Mouse (Mus musculus): ENCODE measurements around the gene Ggnbp2. TPM values are rescaled to one million over a fixed set of nuclear protein-coding genes. Genes with fewer than 3 reads are reported as not detected.

The Ggnbp2 gene
- polyA plus RNA-seq, 1 experiment from 2014 or later, result 48.4 TPM

DNA sequence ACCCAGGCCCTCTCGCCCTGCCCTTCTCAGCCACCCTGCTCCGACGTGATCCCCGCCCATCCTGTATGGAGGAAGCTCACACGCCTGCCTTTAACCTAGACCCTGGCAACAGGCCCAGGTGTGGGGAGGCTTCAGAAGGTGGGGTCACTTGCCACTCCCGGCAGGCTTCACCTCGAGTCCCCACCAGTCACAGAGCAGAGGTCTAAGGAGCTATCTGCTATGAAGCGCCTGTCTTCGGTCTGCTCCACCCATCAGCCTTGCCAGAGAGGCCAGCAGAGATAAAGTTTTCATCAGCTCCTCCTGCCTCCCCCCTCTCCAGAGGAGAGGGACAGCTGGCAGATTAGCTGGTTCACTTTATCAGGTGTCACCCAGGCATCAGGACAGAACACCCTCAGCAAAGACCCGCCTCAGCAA is 47.1 kb downstream of the Ggnbp2 start:
- Histone ChIP-seq H3K27me3 (ENCODE audit: control insufficient read depth, insufficient read depth, low read depth, low read length) (no peaks in the 10 kb centered on the region), H3K36me3 (ENCODE audit: control insufficient read depth, insufficient read depth) (peaks cover 39% of the 10 kb centered on the region), H3K9me3 (replicated peaks; ENCODE audit: control insufficient read depth, low read length) (no peaks in the 10 kb centered on the region), H3K9ac (ENCODE audit: low read depth, low read length) (peak overlapping the region; percentile 95), H3K4me3 (ENCODE audit: low read depth, low read length) (peak overlapping the region; percentile 89), H3K4me1 (ENCODE audit: control insufficient read depth, low read depth, low read length) (peaks cover 47% of the 10 kb centered on the region), H3K27ac (ENCODE audit: low read length) (peak overlapping the region; percentile 98), H3K4me2 (ENCODE audit: low read depth, low read length) (peak overlapping the region; percentile 96)
- peak; percentile 83 for ATAC-seq (ENCODE audit: low read depth)
- WGBS (ENCODE audit: insufficient replicate concordance), result 22% methylated on average over 10 of the region's 10 CpGs

GRCm38 (mm10) chr11:84822487-84822886 is 48.1 kb downstream of the Ggnbp2 start:
- H3K9me3 ChIP-seq (replicated peaks; ENCODE audit: control insufficient read depth, low read length), result no peaks in the 10 kb centered on the region
- peak overlapping the region; percentile 96 for H3K4me2 ChIP-seq (ENCODE audit: low read depth, low read length)
- H3K4me3 ChIP-seq (ENCODE audit: low read depth, low read length), result peak overlapping the region; percentile 77
- H3K27ac ChIP-seq (ENCODE audit: low read length), result peak overlapping the region; percentile 98
- H3K36me3 ChIP-seq (ENCODE audit: control insufficient read depth, insufficient read depth), result peaks cover 46% of the 10 kb centered on the region
- 39% methylated on average over 5 of the region's 5 CpGs for WGBS (ENCODE audit: insufficient replicate concordance)
- peak; percentile 40 for ATAC-seq (ENCODE audit: low read depth)
- peak overlapping the region; percentile 90 for H3K9ac ChIP-seq (ENCODE audit: low read depth, low read length)
- no peaks in the 10 kb centered on the region for H3K27me3 ChIP-seq (ENCODE audit: control insufficient read depth, insufficient read depth, low read depth, low read length)
- H3K4me1 ChIP-seq (ENCODE audit: control insufficient read depth, low read depth, low read length), result peaks cover 54% of the 10 kb centered on the region

DNA sequence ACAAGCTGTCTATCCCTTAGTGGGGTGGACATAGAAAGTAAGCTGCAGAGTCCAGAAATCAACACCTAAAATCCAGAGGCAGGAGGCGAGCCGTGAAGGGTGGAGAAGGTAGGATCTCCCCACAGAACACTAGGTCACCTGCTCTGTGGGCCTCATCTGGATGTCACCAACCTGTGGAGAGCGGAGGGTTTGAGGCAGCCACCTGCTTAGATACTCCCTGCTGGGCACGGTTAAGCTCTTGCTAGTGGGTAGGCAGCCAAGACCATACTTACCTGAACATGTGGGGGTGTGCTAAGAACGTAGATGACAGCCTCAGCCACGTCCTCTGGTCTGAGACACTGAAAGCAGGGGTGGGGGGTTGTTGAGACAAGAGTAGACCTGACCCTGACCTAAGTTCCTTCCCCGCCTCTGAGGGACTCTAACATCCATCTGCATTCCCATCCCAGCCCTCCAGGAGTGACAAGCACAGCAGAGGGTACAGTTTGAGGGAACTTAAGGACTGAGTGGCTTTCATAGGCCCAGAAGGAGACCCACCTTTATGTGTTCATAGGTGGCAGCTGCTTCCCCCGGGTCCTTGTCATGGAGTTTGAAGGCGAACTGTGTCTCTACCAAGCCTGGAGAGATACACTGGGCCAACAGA is 49.4 kb downstream of the Ggnbp2 start:
- H3K9me3 ChIP-seq (replicated peaks; ENCODE audit: control insufficient read depth, low read length), result no peaks in the 10 kb centered on the region
- 82% methylated on average over 9 of the region's 9 CpGs for WGBS (ENCODE audit: insufficient replicate concordance)
- H3K4me2 ChIP-seq (ENCODE audit: low read depth, low read length), result peak overlapping the region; percentile 96
- H3K27me3 ChIP-seq (ENCODE audit: control insufficient read depth, insufficient read depth, low read depth, low read length), result no peaks in the 10 kb centered on the region
- peak overlapping the region; percentile 90 for H3K9ac ChIP-seq (ENCODE audit: low read depth, low read length)
- peak overlapping the region; percentile 98 for H3K27ac ChIP-seq (ENCODE audit: low read length)
- no peak for ATAC-seq (ENCODE audit: low read depth)
- H3K36me3 ChIP-seq (ENCODE audit: control insufficient read depth, insufficient read depth), result peaks cover 49% of the 10 kb centered on the region
- H3K4me3 ChIP-seq (ENCODE audit: low read depth, low read length), result peak overlapping the region; percentile 77
- H3K4me1 ChIP-seq (ENCODE audit: control insufficient read depth, low read depth, low read length), result peaks cover 54% of the 10 kb centered on the region

GRCm38 (mm10) chr11:84818961-84819692 is 51.5 kb downstream of the Ggnbp2 start, which contains the start of gene Mrm1:
Mrm1 (minus strand) TSS chr11:84819515.
- H3K27me3 ChIP-seq (ENCODE audit: control insufficient read depth, insufficient read depth, low read depth, low read length), result no peaks in the 10 kb centered on the region
- peak within 1 kb of the TSS; percentile 98 for H3K27ac ChIP-seq (ENCODE audit: low read length)
- peak within 1 kb of the TSS; percentile 90 for H3K9ac ChIP-seq (ENCODE audit: low read depth, low read length)
- peak; percentile 61 for ATAC-seq (ENCODE audit: low read depth)
- H3K4me3 ChIP-seq (ENCODE audit: low read depth, low read length), result peak within 1 kb of the TSS; percentile 77
- peaks cover 38% of the 10 kb centered on the region for H3K36me3 ChIP-seq (ENCODE audit: control insufficient read depth, insufficient read depth)
- peak within 1 kb of the TSS; percentile 96 for H3K4me2 ChIP-seq (ENCODE audit: low read depth, low read length)
- H3K4me1 ChIP-seq (ENCODE audit: control insufficient read depth, low read depth, low read length), result peaks cover 42% of the 10 kb centered on the region
- no peaks in the 10 kb centered on the region for H3K9me3 ChIP-seq (replicated peaks; ENCODE audit: control insufficient read depth, low read length)
- WGBS (ENCODE audit: insufficient replicate concordance), result under 1% methylated on average over 55 of the region's 55 CpGs

- no peaks in the 10 kb centered on the region for H3K9me3 ChIP-seq (replicated peaks; ENCODE audit: control insufficient read depth, low read length)
- ATAC-seq (ENCODE audit: low read depth), result peak; percentile 40
- peaks cover 43% of the 10 kb centered on the region for H3K36me3 ChIP-seq (ENCODE audit: control insufficient read depth, insufficient read depth)
- H3K4me1 ChIP-seq (ENCODE audit: control insufficient read depth, low read depth, low read length), result peaks cover 42% of the 10 kb centered on the region
- H3K4me3 ChIP-seq (ENCODE audit: low read depth, low read length), result peak overlapping the region; percentile 77
- H3K4me2 ChIP-seq (ENCODE audit: low read depth, low read length), result peak overlapping the region; percentile 96
- H3K9ac ChIP-seq (ENCODE audit: low read depth, low read length), result peak overlapping the region; percentile 90
- peak overlapping the region; percentile 98 for H3K27ac ChIP-seq (ENCODE audit: low read length)
- no peaks in the 10 kb centered on the region for H3K27me3 ChIP-seq (ENCODE audit: control insufficient read depth, insufficient read depth, low read depth, low read length)
- under 1% methylated on average over 39 of the region's 39 CpGs for WGBS (ENCODE audit: insufficient replicate concordance)
These were observed 52.3 kb downstream of the Ggnbp2 start for GRCm38 (mm10) chr11:84818085-84818960.

GRCm38 (mm10) chr11:84817362-84817761 is 53.3 kb downstream of the Ggnbp2 start:
- Histone ChIP-seq H3K27me3 (ENCODE audit: control insufficient read depth, insufficient read depth, low read depth, low read length) (no peaks in the 10 kb centered on the region), H3K9ac (ENCODE audit: low read depth, low read length) (no peak overlapping the region), H3K36me3 (ENCODE audit: control insufficient read depth, insufficient read depth) (peaks cover 43% of the 10 kb centered on the region), H3K4me3 (ENCODE audit: low read depth, low read length) (no peak overlapping the region), H3K9me3 (replicated peaks; ENCODE audit: control insufficient read depth, low read length) (no peaks in the 10 kb centered on the region), H3K27ac (ENCODE audit: low read length) (no peak overlapping the region), H3K4me2 (ENCODE audit: low read depth, low read length) (no peak overlapping the region), H3K4me1 (ENCODE audit: control insufficient read depth, low read depth, low read length) (peaks cover 40% of the 10 kb centered on the region)
- 80% methylated on average over 6 of the region's 6 CpGs for WGBS (ENCODE audit: insufficient replicate concordance)
- ATAC-seq (ENCODE audit: low read depth), result no peak

- Histone ChIP-seq H3K4me1 (ENCODE audit: control insufficient read depth, low read depth, low read length) (peaks cover 10% of the 10 kb centered on the region), H3K9me3 (replicated peaks; ENCODE audit: control insufficient read depth, low read length) (no peaks in the 10 kb centered on the region), H3K27me3 (ENCODE audit: control insufficient read depth, insufficient read depth, low read depth, low read length) (no peaks in the 10 kb centered on the region), H3K36me3 (ENCODE audit: control insufficient read depth, insufficient read depth) (peaks cover 22% of the 10 kb centered on the region), H3K4me3 (ENCODE audit: low read depth, low read length) (no peak overlapping the region), H3K4me2 (ENCODE audit: low read depth, low read length) (no peak overlapping the region), H3K9ac (ENCODE audit: low read depth, low read length) (no peak overlapping the region), H3K27ac (ENCODE audit: low read length) (no peak overlapping the region)
- ATAC-seq (ENCODE audit: low read depth), result no peak
- 56% methylated on average over 13 of the region's 13 CpGs for WGBS (ENCODE audit: insufficient replicate concordance)
These were observed 56.7 kb downstream of the Ggnbp2 start for GRCm38 (mm10) chr11:84813724-84814510.

DNA sequence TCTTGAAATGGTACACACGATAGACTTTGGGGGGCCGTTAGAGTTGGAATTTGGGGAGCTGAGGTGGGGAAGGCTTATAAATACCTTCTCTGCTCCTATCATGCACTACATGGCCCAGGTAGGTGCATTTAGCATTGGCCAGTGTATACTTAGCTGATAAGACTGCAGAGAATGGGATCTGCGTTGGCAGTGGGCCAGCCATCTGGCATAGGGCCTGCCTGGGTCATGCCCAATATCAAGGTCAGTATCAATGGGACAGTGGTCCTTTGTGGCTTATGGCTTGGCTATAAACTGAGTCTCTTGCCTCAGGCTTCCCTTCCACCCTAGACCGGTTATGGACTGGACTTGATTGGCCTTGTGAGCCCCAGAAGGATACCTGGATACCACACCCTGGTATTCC is 66.2 kb downstream of the Ggnbp2 start:
- no peaks in the 10 kb centered on the region for H3K4me1 ChIP-seq (ENCODE audit: control insufficient read depth, low read depth, low read length)
- no peak overlapping the region for H3K4me3 ChIP-seq (ENCODE audit: low read depth, low read length)
- ATAC-seq (ENCODE audit: low read depth), result no peak
- H3K27ac ChIP-seq (ENCODE audit: low read length), result no peak overlapping the region
- no peak overlapping the region for H3K9ac ChIP-seq (ENCODE audit: low read depth, low read length)
- H3K36me3 ChIP-seq (ENCODE audit: control insufficient read depth, insufficient read depth), result no peaks in the 10 kb centered on the region
- WGBS (ENCODE audit: insufficient replicate concordance), result 66% methylated on average over 4 of the region's 4 CpGs
- H3K27me3 ChIP-seq (ENCODE audit: control insufficient read depth, insufficient read depth, low read depth, low read length), result no peaks in the 10 kb centered on the region; the same call in 1 of the 2 replicates
- no peak overlapping the region for H3K4me2 ChIP-seq (ENCODE audit: low read depth, low read length)
- no peaks in the 10 kb centered on the region for H3K9me3 ChIP-seq (replicated peaks; ENCODE audit: control insufficient read depth, low read length)
